Mouse (Mus musculus): ENCODE results near the gene Erbb3. TPM values are rescaled to one million over a fixed set of nuclear protein-coding genes. Genes with fewer than 3 reads are reported as not detected.
"Not testable (repeated sequence)": the region's sequence is repeated elsewhere in the genome, so short reads cannot be mapped to it uniquely, and the experiment has no call there.

Gene Erbb3
- polyA plus RNA-seq, 1 experiment from 2014 or later: 1.3 TPM

DNA sequence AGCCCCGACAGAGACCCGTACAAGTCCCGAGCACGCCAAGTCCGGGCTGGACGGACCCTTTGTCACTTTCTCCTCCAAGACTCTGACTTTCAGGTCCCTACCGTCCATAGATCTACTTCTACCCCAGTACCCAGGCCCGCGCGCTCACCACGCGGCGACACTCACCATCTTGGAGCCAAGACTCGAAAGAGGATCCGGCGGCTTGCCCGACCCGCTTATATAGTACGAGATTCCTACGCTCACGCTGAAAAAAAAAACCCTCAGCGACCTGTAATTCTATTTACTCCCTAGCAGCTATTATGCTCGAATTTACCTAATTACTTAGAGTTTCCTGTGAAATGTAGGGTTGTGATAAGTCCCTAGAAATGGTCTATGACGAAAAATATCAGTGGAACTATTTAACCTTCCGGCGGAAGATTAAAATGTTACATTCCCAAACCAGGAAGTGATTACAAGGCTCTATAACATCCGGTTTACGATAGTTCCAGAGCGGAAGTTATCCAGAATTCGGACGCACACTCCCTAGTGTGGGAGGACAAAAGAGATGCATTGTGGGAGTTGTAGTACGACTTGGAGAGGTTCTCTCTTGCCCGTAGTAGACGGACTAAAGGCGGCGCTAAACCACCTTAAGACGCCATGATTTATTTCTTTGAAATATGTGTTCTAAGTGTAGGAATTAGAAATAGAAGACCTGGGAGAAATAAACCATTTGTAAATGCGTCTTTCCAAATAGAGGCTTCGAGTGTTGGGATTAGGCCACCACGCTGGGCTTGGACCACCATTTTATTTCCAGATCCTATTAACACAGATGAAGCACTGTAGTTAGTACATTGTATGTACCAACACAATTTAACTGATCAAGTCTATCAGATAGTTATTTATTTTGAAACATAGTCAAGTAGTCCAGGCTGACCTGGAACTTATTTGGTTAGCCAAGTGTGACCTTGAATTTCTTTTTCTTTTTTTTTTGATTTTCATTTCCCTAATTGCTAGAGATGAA is 37.2 kb upstream of the Erbb3 start, which contains the start of gene Rps26:
Rps26 (minus strand) TSS at position 437 of the 1,000 bp plus-strand sequence.
- H3K27me3 ChIP-seq (replicated peaks; ENCODE audit: control insufficient read depth, insufficient read depth, low read length): no peaks in the 10 kb centered on the region
- WGBS: under 1% methylated on average over 40 of the region's 40 CpGs
- H3K9ac ChIP-seq (ENCODE audit: low read depth, low read length): peak within 1 kb of the TSS; percentile 91
- peak; percentile 97 for ATAC-seq
- H3K4me3 ChIP-seq (ENCODE audit: low read length): peak within 1 kb of the TSS; percentile 89
- peaks cover 7% of the 10 kb centered on the region for H3K4me1 ChIP-seq (ENCODE audit: control insufficient read depth, insufficient read depth, low read depth, low read length)
- H3K4me2 ChIP-seq (ENCODE audit: low read length): peak within 1 kb of the TSS; percentile 85
- H3K9me3 ChIP-seq (ENCODE audit: control insufficient read depth, low read length): no peaks in the 10 kb centered on the region
- peak within 1 kb of the TSS; percentile 79 for H3K27ac ChIP-seq (ENCODE audit: low read depth, low read length)
- H3K36me3 ChIP-seq (ENCODE audit: control insufficient read depth, insufficient read depth, low read length): peaks cover 13% of the 10 kb centered on the region

DNA sequence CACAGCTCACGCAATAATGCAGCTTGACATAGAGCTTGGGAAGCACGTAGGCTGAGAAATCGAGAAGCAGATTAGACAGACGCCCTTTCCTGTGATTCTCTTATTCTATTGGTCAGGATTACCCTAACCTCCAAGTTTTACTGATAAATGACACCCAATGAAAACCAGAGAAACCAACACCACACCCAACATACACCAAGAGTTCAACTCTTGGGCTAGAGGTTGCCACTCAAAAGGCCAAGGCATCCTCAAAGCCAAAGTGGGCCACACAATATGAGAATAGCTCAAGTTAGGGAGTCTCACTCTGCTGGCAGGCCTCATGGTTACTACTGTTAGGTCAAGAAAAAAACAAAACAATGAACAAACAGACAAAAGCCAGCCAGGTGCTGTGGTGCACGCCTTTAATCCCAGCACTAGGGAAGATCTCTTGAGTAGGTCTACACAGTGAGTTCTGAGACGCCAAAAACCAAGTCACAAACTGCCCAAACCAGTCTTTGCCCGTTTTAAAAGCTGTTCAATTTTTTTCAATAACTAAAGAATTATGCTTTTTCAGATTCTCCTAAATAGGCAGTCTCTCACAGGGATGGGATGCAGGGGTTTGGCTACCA is 35.9 kb upstream of the Erbb3 start:
- Histone ChIP-seq H3K27ac (ENCODE audit: low read depth, low read length) (no peak overlapping the region; the same call in 1 of the 2 replicates), H3K4me1 (ENCODE audit: control insufficient read depth, insufficient read depth, low read depth, low read length) (peaks cover 7% of the 10 kb centered on the region), H3K27me3 (replicated peaks; ENCODE audit: control insufficient read depth, insufficient read depth, low read length) (no peaks in the 10 kb centered on the region), H3K9me3 (ENCODE audit: control insufficient read depth, low read length) (no peaks in the 10 kb centered on the region), H3K4me2 (ENCODE audit: low read length) (peak overlapping the region; percentile 85), H3K36me3 (ENCODE audit: control insufficient read depth, insufficient read depth, low read length) (peaks cover 13% of the 10 kb centered on the region), H3K9ac (ENCODE audit: low read depth, low read length) (peak overlapping the region; percentile 91), H3K4me3 (ENCODE audit: low read length) (peak overlapping the region; percentile 89)
- no peak for ATAC-seq
- WGBS: 50% methylated on average over 7 of the region's 7 CpGs

DNA sequence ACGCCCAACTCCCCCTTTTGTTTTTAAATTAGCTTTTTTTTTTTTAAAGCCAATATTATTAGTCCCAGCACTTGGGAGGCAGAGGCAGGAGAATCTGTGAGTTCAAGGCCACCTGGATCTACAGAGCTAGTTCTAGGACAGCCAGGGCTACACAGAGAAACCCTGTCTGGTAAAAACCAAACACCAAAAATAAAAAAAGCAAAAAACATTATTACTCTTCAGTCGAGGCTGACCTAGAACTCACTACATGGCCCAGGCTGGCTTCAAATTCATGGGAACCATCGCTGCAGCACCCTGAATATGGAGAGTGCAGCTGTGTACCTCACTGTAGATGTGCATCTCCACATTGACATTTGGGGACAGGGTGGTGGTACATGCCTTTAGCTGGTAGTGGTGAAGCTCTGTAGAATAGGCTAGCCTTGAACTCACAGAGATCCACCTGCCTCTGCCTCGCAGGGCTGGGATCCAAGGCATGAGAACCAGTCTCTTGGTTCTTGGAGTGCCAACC is 33.7 kb upstream of the Erbb3 start:
- not testable (repeated sequence) for H3K4me2 ChIP-seq (ENCODE audit: low read length); H3K9me3 ChIP-seq (ENCODE audit: control insufficient read depth, low read length); H3K9ac ChIP-seq (ENCODE audit: low read depth, low read length); H3K4me3 ChIP-seq (ENCODE audit: low read length); H3K27me3 ChIP-seq (replicated peaks; ENCODE audit: control insufficient read depth, insufficient read depth, low read length); H3K27ac ChIP-seq (ENCODE audit: low read depth, low read length); ATAC-seq; H3K4me1 ChIP-seq (ENCODE audit: control insufficient read depth, insufficient read depth, low read depth, low read length)
- WGBS: 88% methylated on average over 4 of the region's 4 CpGs
- peaks cover 13% of the 10 kb centered on the region for H3K36me3 ChIP-seq (ENCODE audit: control insufficient read depth, insufficient read depth, low read length)

DNA sequence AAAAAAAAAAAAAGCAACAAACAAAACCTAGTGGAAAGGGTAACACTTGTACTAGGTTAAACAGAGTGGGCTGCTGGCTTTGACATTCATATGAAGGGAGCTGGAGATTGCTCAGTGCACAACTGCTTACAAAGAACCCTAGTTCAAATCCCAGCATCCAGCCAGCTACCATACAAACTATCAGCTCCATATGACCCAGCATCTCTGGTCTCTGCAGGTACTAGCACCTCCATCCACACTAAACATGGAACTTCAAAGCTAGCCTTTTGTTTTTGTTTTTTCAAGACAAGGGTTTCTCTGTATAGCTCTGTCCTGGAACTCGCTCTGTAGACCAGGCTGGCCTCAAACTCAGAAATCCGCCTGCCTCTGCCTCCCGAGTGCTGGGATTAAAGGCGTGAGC is 33.2 kb upstream of the Erbb3 start:
- ATAC-seq: no peak
- Histone ChIP-seq H3K4me3 (ENCODE audit: low read length) (no peak overlapping the region), H3K27me3 (replicated peaks; ENCODE audit: control insufficient read depth, insufficient read depth, low read length) (no peaks in the 10 kb centered on the region), H3K9ac (ENCODE audit: low read depth, low read length) (no peak overlapping the region), H3K36me3 (ENCODE audit: control insufficient read depth, insufficient read depth, low read length) (peaks cover 13% of the 10 kb centered on the region), H3K4me1 (ENCODE audit: control insufficient read depth, insufficient read depth, low read depth, low read length) (peaks cover 7% of the 10 kb centered on the region), H3K4me2 (ENCODE audit: low read length) (no peak overlapping the region), H3K9me3 (ENCODE audit: control insufficient read depth, low read length) (no peaks in the 10 kb centered on the region), H3K27ac (ENCODE audit: low read depth, low read length) (no peak overlapping the region)
- WGBS: 90% methylated on average over 4 of the region's 4 CpGs

DNA sequence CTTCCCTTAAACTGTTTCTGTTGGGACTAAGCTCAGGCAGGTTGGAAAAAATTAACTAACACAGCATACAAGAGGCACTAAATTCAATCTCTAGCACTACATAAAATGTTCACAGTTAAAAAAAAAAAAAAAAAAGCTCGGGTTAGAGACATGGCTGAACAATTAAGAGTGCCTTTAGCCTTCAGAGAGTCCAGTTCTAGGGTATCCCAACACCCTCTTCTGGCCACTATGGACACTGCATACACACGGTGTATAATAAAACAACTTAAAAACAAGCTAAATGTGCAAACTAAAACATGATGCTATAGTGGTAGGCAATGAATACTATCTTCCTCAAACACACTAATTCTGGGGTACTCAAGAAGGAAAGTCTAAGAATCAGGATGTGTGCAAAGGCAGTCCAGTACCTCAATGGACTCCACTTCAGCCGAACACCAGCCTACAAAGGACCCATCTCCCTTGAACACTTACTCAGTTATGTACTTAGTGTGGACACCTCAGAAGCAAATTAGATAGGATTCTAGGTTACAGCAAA is 32.6 kb upstream of the Erbb3 start:
- peaks cover 13% of the 10 kb centered on the region for H3K36me3 ChIP-seq (ENCODE audit: control insufficient read depth, insufficient read depth, low read length)
- 84% methylated on average over 3 of the region's 3 CpGs for WGBS
- no peaks in the 10 kb centered on the region for H3K9me3 ChIP-seq (ENCODE audit: control insufficient read depth, low read length)
- no peak overlapping the region for H3K9ac ChIP-seq (ENCODE audit: low read depth, low read length)
- H3K27ac ChIP-seq (ENCODE audit: low read depth, low read length): no peak overlapping the region
- H3K27me3 ChIP-seq (replicated peaks; ENCODE audit: control insufficient read depth, insufficient read depth, low read length): no peaks in the 10 kb centered on the region
- H3K4me1 ChIP-seq (ENCODE audit: control insufficient read depth, insufficient read depth, low read depth, low read length): peaks cover 7% of the 10 kb centered on the region
- H3K4me2 ChIP-seq (ENCODE audit: low read length): no peak overlapping the region
- no peak for ATAC-seq
- H3K4me3 ChIP-seq (ENCODE audit: low read length): no peak overlapping the region

DNA sequence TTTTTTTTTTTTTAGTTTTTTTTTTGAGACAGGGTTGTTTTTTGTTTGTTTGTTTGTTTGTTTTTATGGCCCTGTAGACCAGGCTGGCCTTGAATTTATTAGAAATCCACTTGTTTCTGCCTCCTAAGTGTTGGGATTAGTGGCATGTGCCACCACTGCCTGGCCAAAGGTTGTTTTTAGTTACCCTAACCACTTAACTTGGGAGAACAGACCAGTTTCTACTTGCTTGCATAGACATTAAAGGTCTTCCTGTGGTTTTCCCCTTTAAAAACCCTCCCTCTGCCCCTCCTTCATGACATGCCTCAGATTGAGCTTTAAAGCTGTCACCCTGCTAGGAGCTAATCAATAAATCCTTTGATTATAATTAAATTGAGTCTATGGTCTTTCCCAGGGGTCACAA is 30.8 kb upstream of the Erbb3 start:
- ATAC-seq: no peak
- H3K4me1 ChIP-seq (ENCODE audit: control insufficient read depth, insufficient read depth, low read depth, low read length): peaks cover 3% of the 10 kb centered on the region
- H3K4me3 ChIP-seq (ENCODE audit: low read length): no peak overlapping the region

DNA sequence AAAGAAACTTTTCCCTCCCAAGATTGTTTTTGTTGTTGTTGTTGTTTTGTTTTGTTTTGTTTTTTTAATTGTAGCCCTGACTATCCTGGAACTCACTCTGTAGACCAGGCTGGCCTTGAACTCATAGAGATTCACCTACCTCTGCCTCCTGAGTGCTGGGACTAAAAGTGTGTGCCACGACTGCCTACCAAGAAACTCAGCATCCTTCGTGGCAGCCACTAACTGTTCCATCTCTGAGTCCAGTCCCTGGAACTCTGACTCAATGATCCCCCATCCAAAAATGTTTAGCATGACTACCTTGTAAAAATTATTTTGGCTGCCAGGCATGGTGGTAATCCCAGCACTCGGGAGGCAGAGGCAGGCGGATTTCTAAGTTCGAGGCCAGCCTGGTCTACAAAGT is 29.7 kb upstream of the Erbb3 start:
- not testable (repeated sequence) for H3K27ac ChIP-seq (ENCODE audit: low read depth, low read length); H3K9me3 ChIP-seq (ENCODE audit: control insufficient read depth, low read length); H3K36me3 ChIP-seq (ENCODE audit: control insufficient read depth, insufficient read depth, low read length); H3K27me3 ChIP-seq (replicated peaks; ENCODE audit: control insufficient read depth, insufficient read depth, low read length); H3K4me3 ChIP-seq (ENCODE audit: low read length); H3K4me2 ChIP-seq (ENCODE audit: low read length); H3K4me1 ChIP-seq (ENCODE audit: control insufficient read depth, insufficient read depth, low read depth, low read length); H3K9ac ChIP-seq (ENCODE audit: low read depth, low read length); ATAC-seq
- 82% methylated on average over 5 of the region's 5 CpGs for WGBS

More for the DNA sequence above, 30.8 kb upstream of the Erbb3 start:
- peaks cover 13% of the 10 kb centered on the region for H3K36me3 ChIP-seq (ENCODE audit: control insufficient read depth, insufficient read depth, low read length)
- H3K27ac ChIP-seq (ENCODE audit: low read depth, low read length): no peak overlapping the region
- no peak overlapping the region for H3K9ac ChIP-seq (ENCODE audit: low read depth, low read length)
- H3K27me3 ChIP-seq (replicated peaks; ENCODE audit: control insufficient read depth, insufficient read depth, low read length): no peaks in the 10 kb centered on the region
- H3K9me3 ChIP-seq (ENCODE audit: control insufficient read depth, low read length): no peaks in the 10 kb centered on the region
- H3K4me2 ChIP-seq (ENCODE audit: low read length): no peak overlapping the region

DNA sequence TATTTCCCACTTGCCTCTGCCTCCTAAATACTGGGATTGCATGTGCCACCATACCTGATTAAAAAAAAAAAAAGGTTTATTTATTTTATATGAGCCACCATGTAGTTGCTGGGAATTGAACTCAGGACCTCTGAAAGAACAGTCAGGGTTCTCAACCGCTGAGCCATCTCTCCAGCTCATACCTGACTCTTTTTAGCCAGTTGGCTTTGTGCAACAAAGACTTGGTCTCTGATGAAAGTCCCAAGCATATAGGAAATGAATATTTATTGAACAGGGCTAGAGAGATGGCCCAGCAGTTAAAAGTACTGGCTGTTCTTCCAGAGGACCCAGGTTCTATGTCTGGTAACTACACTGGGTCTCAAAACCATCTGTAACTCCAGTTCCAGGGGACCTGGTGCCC is 29.1 kb upstream of the Erbb3 start:
- Histone ChIP-seq H3K27me3 (replicated peaks; ENCODE audit: control insufficient read depth, insufficient read depth, low read length) (no peaks in the 10 kb centered on the region), H3K36me3 (ENCODE audit: control insufficient read depth, insufficient read depth, low read length) (no peaks in the 10 kb centered on the region), H3K4me3 (ENCODE audit: low read length) (no peak overlapping the region)

More for the DNA sequence above, 29.1 kb upstream of the Erbb3 start:
- 77% methylated on average over 1 of the region's 1 CpGs for WGBS
- Histone ChIP-seq H3K27ac (ENCODE audit: low read depth, low read length) (no peak overlapping the region), H3K9me3 (ENCODE audit: control insufficient read depth, low read length) (no peaks in the 10 kb centered on the region), H3K9ac (ENCODE audit: low read depth, low read length) (no peak overlapping the region), H3K4me2 (ENCODE audit: low read length) (no peak overlapping the region), H3K4me1 (ENCODE audit: control insufficient read depth, insufficient read depth, low read depth, low read length) (no peaks in the 10 kb centered on the region)
- no peak for ATAC-seq
